Mouse (Mus musculus) midbrain, embryonic 13.5 days (tissue): Measurements from ENCODE around the gene Ppp1r14b. TPM values are rescaled to one million over a fixed set of nuclear protein-coding genes. Genes with fewer than 3 reads are reported as not detected.

Experiments
- ATAC-seq: fragments of 200-750 bp; cut with Nextera tagmentation; 2 replicates; pipeline ENCODE4 v1.8.0; 2017; ENCODE audit warnings: mild to moderate bottlenecking, moderate TSS enrichment, moderate library complexity
- H3K27ac ChIP-seq: fragments of 300-500 bp; sonication (generic); 2 replicates; pipeline ENCODE4 v1.5.1; 2015; ENCODE audit warnings: inconsistent platforms, mild to moderate bottlenecking, moderate library complexity
- H3K27me3 ChIP-seq: fragments of 300-500 bp; sonication (generic); 2 replicates; pipeline ENCODE4 v1.6.1; 2015; ENCODE audit warnings: mild to moderate bottlenecking, inconsistent platforms
- H3K36me3 ChIP-seq: fragments of 300-500 bp; sonication (generic); 2 replicates; pipeline ENCODE4 v1.6.1; 2015; ENCODE audit warnings: mild to moderate bottlenecking, inconsistent platforms
- H3K4me1 ChIP-seq: fragments of 300-500 bp; sonication (generic); replicated peaks from 2 replicates; pipeline ENCODE4 v1.6.1; 2015; ENCODE audit warnings: inconsistent platforms
- H3K4me2 ChIP-seq: fragments of 300-500 bp; sonication (generic); replicated peaks from 2 replicates; pipeline ENCODE4 v1.6.1; 2015; ENCODE audit warnings: moderate library complexity, mild to moderate bottlenecking, inconsistent platforms
- H3K4me3 ChIP-seq: fragments of 300-500 bp; sonication (generic); replicated peaks from 2 replicates; pipeline ENCODE4 v1.5.1; 2015; ENCODE audit warnings: mild to moderate bottlenecking, inconsistent platforms
- H3K9ac ChIP-seq: fragments of 300-500 bp; sonication (generic); replicated peaks from 2 replicates; pipeline ENCODE4 v1.6.1; 2015; ENCODE audit warnings: mild to moderate bottlenecking, inconsistent platforms
- H3K9me3 ChIP-seq: fragments of 300-500 bp; sonication (generic); 2 replicates; pipeline ENCODE4 v1.6.1; 2016; ENCODE audit warnings: mild to moderate bottlenecking, inconsistent platforms
- WGBS: fragments of 180-500 bp; shearing (Covaris S2); methylation state at CpG from one replicate; pipeline ENCODE4 v1.1.7; 2015; 5-methylcytosine and 5-hydroxymethylcytosine counted together
- polyA plus RNA-seq: library from polyadenylated mRNA; unstranded; fragments of >200 nt; fragmentation: Nextera tagmentation; extraction: Ambion mirVana; gene quantifications from 2 replicates; pipeline ENCODE4 v1.2.1, GENCODE M21; 2015

Gene Ppp1r14b
- polyA plus RNA-seq, 1 experiment from 2014 or later: 151 TPM

DNA sequence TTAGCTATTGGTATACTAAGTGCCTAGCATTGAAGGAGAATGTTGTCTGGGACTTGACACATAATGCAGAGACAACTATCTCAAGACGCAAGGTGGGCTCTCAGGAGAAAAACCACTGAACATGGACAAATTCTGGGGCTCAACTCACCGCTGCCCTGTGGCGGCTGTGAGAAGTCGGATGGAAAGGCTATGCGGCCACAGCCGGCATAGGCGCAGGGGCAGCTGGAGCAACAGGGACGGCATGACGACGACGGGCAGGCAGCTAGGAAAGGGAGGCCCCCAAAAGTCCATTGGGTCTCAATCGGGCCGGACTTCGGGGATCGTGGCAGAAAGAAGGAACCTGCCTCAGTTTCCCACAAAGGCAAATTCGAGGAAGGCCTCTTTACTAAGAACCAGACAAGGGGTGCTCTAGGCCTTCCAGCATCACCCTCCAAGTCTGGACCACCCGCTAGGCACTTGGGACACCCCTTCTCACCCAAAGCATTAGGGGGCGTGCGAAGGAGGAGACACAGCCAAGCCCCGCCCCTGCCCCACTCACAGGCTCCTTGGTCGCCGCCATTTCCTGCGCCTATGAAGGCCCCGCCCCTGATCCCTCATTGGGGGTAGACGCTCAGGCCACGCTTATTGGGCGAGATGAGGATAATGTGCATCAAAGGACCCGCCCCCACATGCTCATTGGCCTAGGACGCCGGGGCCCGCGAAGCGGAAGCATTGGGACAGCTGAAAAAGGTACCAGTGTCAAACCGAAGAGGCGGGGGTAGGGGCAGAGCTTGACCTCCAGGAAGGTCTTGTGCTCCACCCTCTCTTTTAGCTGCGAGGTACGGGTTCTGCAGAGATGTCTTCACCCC, 17.5 kb downstream of the Ppp1r14b start, which contains the start of gene Dnajc4:
Gene Dnajc4, minus strand, starts transcription at position 562 of the 848 bp plus-strand sequence.
- 2% methylated on average over 37 of the region's 37 CpGs for WGBS

DNA sequence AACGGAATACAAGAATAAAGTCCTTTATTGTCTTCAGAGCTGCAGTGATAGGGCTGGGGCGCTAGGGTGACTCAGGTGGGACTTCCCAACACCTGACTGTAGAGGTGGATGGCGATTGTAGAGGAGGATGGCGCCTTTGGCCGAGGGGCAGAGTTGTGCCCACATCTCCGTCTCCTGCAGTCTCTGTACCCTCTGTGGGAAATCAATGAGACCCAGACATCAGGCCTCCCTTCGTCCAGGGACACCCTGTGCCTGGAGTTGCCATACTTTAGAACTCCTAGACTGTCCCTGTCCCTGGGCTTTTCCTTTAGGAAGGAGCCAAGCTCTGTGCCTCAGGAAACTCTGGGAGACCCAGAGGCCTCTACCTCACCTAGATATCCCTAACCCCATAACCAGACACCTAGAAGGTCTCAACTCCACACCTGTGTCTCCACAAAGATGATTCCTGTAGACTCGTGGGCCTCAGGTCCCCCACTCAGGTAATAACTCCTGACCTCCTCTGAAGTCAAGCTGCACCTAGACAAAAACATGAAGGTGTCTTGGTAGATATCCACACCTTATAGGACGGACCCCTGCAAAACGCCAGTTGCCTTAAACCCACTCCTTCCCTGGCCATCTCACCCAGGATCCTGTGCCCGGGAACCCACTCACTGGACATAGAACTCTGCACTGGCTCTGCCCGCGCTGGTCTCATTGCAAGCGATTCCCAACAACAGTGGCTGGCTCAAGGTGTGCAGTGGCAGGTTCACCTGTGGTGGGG, 18.4 kb downstream of the Ppp1r14b start:
- peaks cover 47% of the 10 kb centered on the region for H3K4me1 ChIP-seq
- H3K4me2 ChIP-seq: peak overlapping the region; percentile 89
- WGBS: 65% methylated on average over 14 of the region's 14 CpGs
- H3K4me3 ChIP-seq: peak overlapping the region; percentile 53
- no peaks in the 10 kb centered on the region for H3K27me3 ChIP-seq
- no peak; the same call in 1 of the 2 replicates for ATAC-seq
- no peaks in the 10 kb centered on the region for H3K9me3 ChIP-seq
- peaks cover 6% of the 10 kb centered on the region; the same call in 1 of the 2 replicates for H3K36me3 ChIP-seq
- H3K9ac ChIP-seq: peak overlapping the region; percentile 72
- peak overlapping the region; percentile 52 for H3K27ac ChIP-seq

More for the DNA sequence above, 17.5 kb downstream of the Ppp1r14b start, which contains the start of gene Dnajc4:
- H3K27ac ChIP-seq: peak within 1 kb of the TSS; percentile 52
- H3K4me3 ChIP-seq: peak within 1 kb of the TSS; percentile 53
- H3K4me2 ChIP-seq: peak within 1 kb of the TSS; percentile 89
- H3K9me3 ChIP-seq: no peaks in the 10 kb centered on the region
- ATAC-seq: peak; percentile 94
- H3K4me1 ChIP-seq: peaks cover 50% of the 10 kb centered on the region
- no peaks in the 10 kb centered on the region for H3K27me3 ChIP-seq
- 0 out of 2 replicates have a peak, but pooled peaks cover 3% of the 10 kb centered on the region for H3K36me3 ChIP-seq
- peak within 1 kb of the TSS; percentile 74 for H3K9ac ChIP-seq

DNA sequence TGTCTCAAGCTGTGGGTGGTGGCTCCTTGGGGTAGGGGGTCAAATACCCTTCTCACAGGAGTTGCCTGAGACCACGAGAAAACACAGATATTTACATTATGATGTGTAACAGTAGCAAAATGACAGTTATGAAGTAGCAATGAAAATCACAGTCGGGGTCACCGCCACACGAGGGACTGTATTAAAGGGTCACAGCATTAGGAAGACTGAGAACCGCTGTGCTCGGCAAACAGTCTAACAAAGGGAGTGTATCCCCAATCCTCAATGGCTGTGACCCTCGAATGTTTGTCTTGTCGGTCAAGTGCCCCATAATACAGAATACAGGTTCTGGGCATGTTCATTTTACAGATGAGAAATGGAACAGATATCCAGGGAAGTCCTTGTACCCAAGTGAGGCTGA, 19.2 kb downstream of the Ppp1r14b start:
- Histone ChIP-seq H3K4me2 (no peak overlapping the region), H3K4me1 (peaks cover 45% of the 10 kb centered on the region)
- WGBS: 88% methylated on average over 8 of the region's 8 CpGs

DNA sequence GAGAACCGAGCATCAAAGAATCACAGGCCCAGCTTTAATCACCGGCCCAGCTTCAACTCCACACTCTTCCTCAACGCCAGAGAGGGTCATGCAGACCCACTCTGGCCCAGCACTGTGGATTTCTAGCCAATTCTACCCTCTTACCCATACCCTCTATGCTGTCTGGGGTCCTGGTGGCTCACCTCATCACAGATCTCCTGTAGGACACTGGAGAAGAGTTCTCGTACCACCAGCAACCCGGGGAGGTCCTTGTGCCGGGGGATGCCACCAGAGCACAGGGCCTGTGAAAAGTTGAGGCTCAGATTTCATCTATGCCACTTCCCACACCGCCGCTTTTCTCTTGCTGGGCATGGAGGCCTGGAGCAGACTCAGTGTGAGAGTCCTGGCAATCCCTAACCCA, 19.7 kb downstream of the Ppp1r14b start:
- peaks cover 16% of the 10 kb centered on the region for H3K36me3 ChIP-seq
- 0 out of 2 replicates have a peak overlapping the region, but pooled peaks have one; percentile 3 for H3K4me2 ChIP-seq
- no peaks in the 10 kb centered on the region for H3K9me3 ChIP-seq
- H3K27me3 ChIP-seq: no peaks in the 10 kb centered on the region
- peaks cover 45% of the 10 kb centered on the region for H3K4me1 ChIP-seq
- H3K27ac ChIP-seq: no peak overlapping the region
- 83% methylated on average over 8 of the region's 8 CpGs for WGBS
- no peak overlapping the region; the same call in 1 of the 2 replicates for H3K4me3 ChIP-seq
- H3K9ac ChIP-seq: peak overlapping the region; percentile 81; the same call in 1 of the 2 replicates
- ATAC-seq: no peak

More for the DNA sequence above, 19.2 kb downstream of the Ppp1r14b start:
- Histone ChIP-seq H3K27me3 (no peaks in the 10 kb centered on the region), H3K4me3 (no peak overlapping the region), H3K9me3 (no peaks in the 10 kb centered on the region), H3K36me3 (peaks cover 14% of the 10 kb centered on the region), H3K9ac (no peak overlapping the region), H3K27ac (no peak overlapping the region)
- no peak for ATAC-seq

DNA sequence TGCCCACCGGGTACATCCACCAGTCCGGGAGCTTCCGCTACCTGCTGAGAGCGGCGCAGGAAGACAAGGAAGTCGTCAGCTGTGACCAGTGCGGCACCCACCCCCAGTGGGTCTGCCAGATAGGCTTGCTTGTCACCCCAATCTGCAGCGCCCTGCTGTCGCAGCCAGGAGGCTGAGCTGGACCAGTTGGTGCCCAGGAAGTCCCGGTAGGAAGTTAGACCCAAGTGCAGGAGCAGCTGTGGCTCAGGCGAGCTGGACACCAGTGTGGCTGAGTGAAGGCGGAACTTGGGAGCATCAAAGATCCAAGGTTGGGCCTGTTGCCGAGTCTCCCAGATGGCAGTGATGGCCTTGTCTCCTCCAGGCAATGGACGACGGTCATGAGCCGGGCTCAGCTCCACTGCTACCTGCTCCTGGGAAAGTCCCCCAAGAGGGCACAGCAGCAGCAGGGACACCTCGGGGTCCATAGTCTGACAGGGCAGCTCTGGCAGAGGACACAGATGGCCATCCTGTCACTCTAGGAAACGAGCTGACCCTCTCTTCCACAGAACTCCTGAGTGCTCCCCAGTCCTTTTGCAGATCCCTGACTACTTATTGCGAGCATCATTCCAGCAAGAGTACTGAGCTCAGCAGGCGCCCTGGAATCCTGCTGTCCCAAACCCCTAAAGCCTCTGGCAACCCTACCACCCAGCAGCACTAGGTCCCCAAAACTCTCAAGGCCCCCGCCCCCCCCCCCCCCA, 20.7 kb downstream of the Ppp1r14b start:
- Histone ChIP-seq H3K36me3 (peaks cover 25% of the 10 kb centered on the region), H3K27me3 (no peaks in the 10 kb centered on the region), H3K27ac (no peak overlapping the region; the same call in 1 of the 2 replicates), H3K4me1 (peaks cover 45% of the 10 kb centered on the region), H3K4me3 (peak overlapping the region; percentile 66), H3K9ac (peak overlapping the region; percentile 81), H3K4me2 (peak overlapping the region; percentile 84), H3K9me3 (no peaks in the 10 kb centered on the region)
- WGBS: 52% methylated on average over 21 of the region's 21 CpGs
- ATAC-seq: no peak; the same call in 1 of the 2 replicates

DNA sequence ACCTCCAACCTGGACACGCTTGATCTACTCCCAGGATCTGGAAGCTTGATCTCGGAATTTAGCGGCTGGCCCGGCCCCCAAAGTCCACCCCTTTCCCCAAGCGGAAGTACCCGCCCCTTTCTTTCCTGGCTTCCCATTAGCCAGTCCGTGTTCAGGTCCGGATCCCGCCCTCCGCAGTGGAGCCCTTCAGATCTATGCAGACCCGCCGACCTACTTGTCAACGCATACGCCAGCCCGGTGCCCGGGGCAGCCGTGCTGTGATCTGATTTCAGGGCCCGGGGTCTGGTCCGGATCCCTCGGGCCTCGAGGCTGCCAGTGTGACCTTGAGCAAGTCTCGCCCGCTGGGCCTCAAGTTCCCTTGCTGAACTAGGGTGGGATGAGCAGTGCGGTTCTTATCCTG, 21.2 kb downstream of the Ppp1r14b start, which contains the start of the genes Nudt22 and Trpt1:
Gene Nudt22, minus strand, starts transcription at position 112 of the 400 bp plus-strand sequence.
Gene Trpt1, plus strand, starts transcription at position 126 of the 400 bp plus-strand sequence.
- no peaks in the 10 kb centered on the region for H3K9me3 ChIP-seq
- WGBS: 0% methylated on average over 24 of the region's 24 CpGs
- H3K36me3 ChIP-seq: peaks cover 29% of the 10 kb centered on the region
- peak within 1 kb of the TSS; percentile 81 for H3K9ac ChIP-seq
- peak within 1 kb of the TSS; percentile 84 for H3K4me2 ChIP-seq
- H3K27me3 ChIP-seq: no peaks in the 10 kb centered on the region
- H3K4me3 ChIP-seq: peak within 1 kb of the TSS; percentile 66
- H3K4me1 ChIP-seq: peaks cover 45% of the 10 kb centered on the region
- peak within 1 kb of the TSS; percentile 74 for H3K27ac ChIP-seq
- peak; percentile 76 for ATAC-seq

DNA sequence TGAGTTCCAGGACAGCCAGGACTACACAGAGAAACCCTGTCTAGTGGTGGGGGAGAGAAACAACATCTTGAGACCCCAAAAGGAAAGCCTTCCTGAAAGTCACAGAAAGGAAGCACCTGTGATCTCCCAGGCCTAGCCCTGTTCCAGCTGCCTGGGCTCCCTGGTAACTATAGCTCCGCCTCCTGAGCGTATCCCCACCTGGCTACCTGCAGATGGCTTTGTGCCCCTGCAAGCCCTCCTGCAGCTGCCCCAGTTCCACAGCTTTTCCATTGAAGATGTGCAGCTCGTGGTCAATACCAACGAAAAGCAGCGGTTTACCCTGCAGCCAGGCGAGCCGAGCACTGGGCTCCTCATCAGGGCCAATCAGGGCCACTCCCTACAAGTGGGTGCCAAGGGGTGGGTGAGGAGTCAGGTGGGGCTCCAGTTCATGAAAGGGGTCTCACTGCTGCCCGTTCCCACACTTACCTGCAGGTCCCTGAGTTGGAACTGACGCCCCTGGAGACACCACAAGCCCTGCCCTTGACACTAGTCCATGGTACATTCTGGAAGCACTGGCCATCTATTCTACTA, 23.0 kb downstream of the Ppp1r14b start:
- Histone ChIP-seq H3K36me3 (peaks cover 31% of the 10 kb centered on the region), H3K9me3 (no peaks in the 10 kb centered on the region), H3K4me2 (no peak overlapping the region), H3K4me3 (no peak overlapping the region), H3K27ac (no peak overlapping the region), H3K27me3 (no peaks in the 10 kb centered on the region), H3K4me1 (peaks cover 35% of the 10 kb centered on the region), H3K9ac (no peak overlapping the region)
- 86% methylated on average over 9 of the region's 9 CpGs for WGBS
- ATAC-seq: no peak

DNA sequence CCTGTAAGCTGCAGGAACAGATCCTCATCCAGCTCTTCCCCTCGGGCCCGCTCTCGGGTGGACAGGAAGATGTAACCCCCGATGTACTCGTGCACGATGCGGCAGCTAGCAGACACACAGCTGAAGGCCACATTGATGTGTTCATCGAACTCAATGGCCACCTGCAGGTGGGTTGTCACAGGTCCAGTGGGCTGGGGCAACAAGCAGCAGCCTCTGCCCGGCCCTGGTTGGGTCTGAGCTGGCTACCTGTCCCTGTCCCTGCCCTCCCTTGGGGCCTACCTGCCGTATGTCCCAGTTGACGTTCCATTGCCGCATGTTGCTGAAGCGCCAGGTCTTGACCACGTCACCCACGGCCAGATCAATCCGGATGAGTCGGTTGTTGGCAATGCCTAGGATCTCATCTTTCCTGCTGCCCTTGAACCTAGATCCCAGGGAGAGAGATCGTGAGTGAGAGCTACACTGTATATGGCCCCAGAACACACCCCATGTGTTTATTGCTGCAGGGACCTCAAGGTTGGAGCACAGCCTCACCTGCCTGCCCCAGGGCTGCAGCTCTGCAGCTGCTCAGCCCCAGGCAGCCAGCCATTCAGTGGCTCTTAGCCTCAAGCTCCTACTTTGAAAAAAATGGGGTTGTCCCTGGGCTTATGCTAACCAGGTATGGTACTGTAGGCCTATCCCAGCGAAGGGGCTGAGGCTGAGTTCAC, 24.7 kb downstream of the Ppp1r14b start:
- Histone ChIP-seq H3K4me3 (no peak overlapping the region), H3K27ac (no peak overlapping the region), H3K4me2 (no peak overlapping the region), H3K27me3 (no peaks in the 10 kb centered on the region), H3K9me3 (no peaks in the 10 kb centered on the region), H3K36me3 (peaks cover 31% of the 10 kb centered on the region), H3K9ac (no peak overlapping the region), H3K4me1 (peaks cover 26% of the 10 kb centered on the region)
- ATAC-seq: no peak
- 95% methylated on average over 19 of the region's 19 CpGs for WGBS

DNA sequence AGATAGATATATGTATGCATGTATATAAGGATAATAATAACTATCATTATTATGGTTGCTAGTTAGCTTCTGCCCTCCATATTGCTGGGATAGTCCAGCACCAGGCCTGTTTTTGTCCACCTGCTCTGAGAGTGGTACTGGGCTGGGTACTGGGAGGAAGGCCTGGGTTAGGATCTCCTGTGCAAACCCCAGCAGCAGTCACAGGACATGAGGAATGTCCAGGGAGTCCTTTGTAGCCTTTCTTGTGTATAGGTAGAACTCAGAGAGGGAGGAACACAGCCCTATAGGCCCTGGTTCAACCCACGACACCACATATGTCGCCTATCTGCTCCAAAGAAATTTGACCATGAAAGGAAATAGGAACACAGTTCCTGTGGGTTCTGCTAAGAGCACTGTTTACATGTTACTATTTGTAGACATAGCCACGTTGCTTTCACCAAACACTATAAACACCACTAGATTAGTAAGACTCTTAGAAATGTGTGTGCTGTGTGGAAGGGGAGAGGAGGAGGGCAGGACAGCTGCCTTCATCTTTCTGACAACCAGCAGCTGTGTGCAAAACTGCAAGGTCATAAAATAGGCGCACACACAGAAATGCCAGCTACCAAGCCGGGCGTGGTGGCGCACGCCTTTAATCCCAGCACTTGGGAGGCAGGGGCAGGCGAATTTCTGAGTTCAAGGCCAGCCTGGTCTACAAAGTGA, 32.3 kb downstream of the Ppp1r14b start:
- H3K27me3 ChIP-seq: no peaks in the 10 kb centered on the region
- H3K4me3 ChIP-seq: no peak overlapping the region
- H3K4me2 ChIP-seq: no peak overlapping the region
- 90% methylated on average over 9 of the region's 9 CpGs for WGBS
- H3K9me3 ChIP-seq: no peaks in the 10 kb centered on the region
- no peak for ATAC-seq
- no peaks in the 10 kb centered on the region for H3K4me1 ChIP-seq
- H3K9ac ChIP-seq: no peak overlapping the region
- no peak overlapping the region for H3K27ac ChIP-seq
- no peaks in the 10 kb centered on the region for H3K36me3 ChIP-seq

DNA sequence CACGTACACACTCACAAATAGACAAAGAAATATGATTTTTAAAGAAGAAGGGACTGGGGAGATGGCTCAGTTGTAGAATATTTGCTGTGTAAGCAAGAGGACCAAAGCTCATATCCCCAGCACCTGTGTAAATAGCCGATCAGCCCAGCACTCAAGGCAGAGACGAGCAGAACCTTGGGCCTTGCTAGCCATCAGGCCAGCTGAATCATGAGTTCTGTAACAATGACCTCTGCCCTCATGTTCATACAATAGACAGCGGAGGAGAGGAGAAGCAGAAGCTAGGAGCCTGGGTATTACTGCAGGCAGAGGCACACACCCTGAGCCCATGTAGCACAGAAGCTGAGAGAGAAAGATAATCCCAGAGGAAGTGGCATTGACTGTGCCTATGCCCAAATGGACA, 37.7 kb downstream of the Ppp1r14b start:
- WGBS: 84% methylated on average over 4 of the region's 4 CpGs
- Histone ChIP-seq H3K4me2 (no peak overlapping the region), H3K9me3 (no peaks in the 10 kb centered on the region), H3K27ac (no peak overlapping the region), H3K27me3 (no peaks in the 10 kb centered on the region), H3K4me1 (no peaks in the 10 kb centered on the region), H3K9ac (no peak overlapping the region), H3K36me3 (peaks cover 23% of the 10 kb centered on the region), H3K4me3 (no peak overlapping the region)
- no peak for ATAC-seq
